Mouse (Mus musculus) brain, embryonic 14.5 days (tissue): ENCODE measurements at regions not wholly inside any gene's neighbourhood (a gene's known extent, or its start where the extent isn't known, plus 50 kb on each side); places are given as distances from the start of the nearest gene placed in this dataset.

ENCODE experiments used
- DNase-seq: peaks from one replicate; pipeline ENCODE4 v3.0.0-alpha.2; 2011; ENCODE audit warnings: low read depth
- CTCF ChIP-seq: fragments of 200-500 bp; IDR thresholded peaks from 2 replicates; pipeline ENCODE4 v1.5.1; 2012; ENCODE audit warnings: inconsistent platforms, mild to moderate bottlenecking, moderate library complexity, borderline replicate concordance; ENCODE audit not compliant: insufficient read depth, insufficient read length; ENCODE audit errors: extremely low read depth
- POLR2A ChIP-seq: fragments of 200-500 bp; IDR thresholded peaks from 2 replicates; pipeline ENCODE4 v1.6.1; 2012; ENCODE audit warnings: mild to moderate bottlenecking, inconsistent platforms, borderline replicate concordance; ENCODE audit not compliant: poor library complexity, insufficient read depth, insufficient read length, severe bottlenecking; ENCODE audit errors: extremely low read depth

- TF ChIP-seq POLR2A (no peak), CTCF (no peak)
- peak; percentile 11 for DNase-seq
These were observed 64.3 kb upstream of the Ercc4 start for GRCm38 (mm10) chr16:13045079-13045590.

- no peak for DNase-seq
- TF ChIP-seq POLR2A: no peak
- TF ChIP-seq CTCF: no peak
These were observed 62.9 kb upstream of the Ercc4 start for GRCm38 (mm10) chr16:13046366-13047120.

- no peak for DNase-seq
These were observed 60.2 kb upstream of the Ercc4 start for GRCm38 (mm10) chr16:13049321-13049720.

GRCm38 (mm10) chr16:13050225-13050892 is 59.1 kb upstream of the Ercc4 start:
- TF ChIP-seq POLR2A (no peak), CTCF (no peak)
- peak; percentile 13 for DNase-seq

More at GRCm38 (mm10) chr16:13049321-13049720, 60.2 kb upstream of the Ercc4 start:
- no peak for TF ChIP-seq CTCF
- TF ChIP-seq POLR2A: no peak

- DNase-seq: peak; percentile 23
- TF ChIP-seq POLR2A (no peak), CTCF (no peak)
These were observed 54.5 kb upstream of the Ercc4 start for GRCm38 (mm10) chr16:13054956-13055355.
